Mouse (Mus musculus) liver, adult 2 months (tissue): ENCODE results near the gene Mturn. TPM values are rescaled to one million over a fixed set of nuclear protein-coding genes. Genes with fewer than 3 reads are reported as not detected.
A peak's percentile ranks its signal among the peaks of the same experiment; 100 is the strongest.

Source experiments
- DNase-seq: peaks from one replicate; pipeline ENCODE4 v3.0.0-alpha.2; 2011; ENCODE audit warnings: low read depth, low spot score; ENCODE audit errors: extremely low read depth
- H3K27ac ChIP-seq: fragments of 200-500 bp; replicated peaks from 2 replicates; pipeline ENCODE4 v1.5.1; 2012; ENCODE audit warnings: low read depth, mild to moderate bottlenecking, control low read depth, inconsistent platforms, low read length; ENCODE audit not compliant: insufficient read depth
- H3K27me3 ChIP-seq: fragments of 200-500 bp; 2 replicates; pipeline ENCODE4 v1.6.1; 2012; ENCODE audit warnings: mild to moderate bottlenecking, moderate library complexity, low read length, inconsistent platforms; ENCODE audit not compliant: control insufficient read depth, insufficient read depth
- H3K36me3 ChIP-seq: fragments of 200-500 bp; 2 replicates; pipeline ENCODE4 v1.6.1; 2012; ENCODE audit warnings: low read length, inconsistent platforms; ENCODE audit not compliant: control insufficient read depth, insufficient read depth
- H3K4me1 ChIP-seq: fragments of 200-500 bp; 2 replicates; pipeline ENCODE4 v1.6.1; 2011; ENCODE audit warnings: low read length; ENCODE audit not compliant: control insufficient read depth, insufficient read depth
- H3K4me3 ChIP-seq: fragments of 200-500 bp; 2 replicates; pipeline ENCODE4 v1.5.1; 2011; ENCODE audit warnings: low read depth, mild to moderate bottlenecking, control low read depth, low read length, moderate library complexity; ENCODE audit not compliant: insufficient read depth
- H3K79me2 ChIP-seq: fragments of 200-500 bp; 2 replicates; pipeline ENCODE4 v1.6.1; 2012; ENCODE audit warnings: inconsistent platforms, mild to moderate bottlenecking, low read length, moderate library complexity; ENCODE audit not compliant: control insufficient read depth, insufficient read depth
- H3K9ac ChIP-seq: fragments of 200-500 bp; 2 replicates; pipeline ENCODE4 v1.6.1; 2012; ENCODE audit warnings: low read depth, mild to moderate bottlenecking, control low read depth, inconsistent platforms, low read length
- CTCF ChIP-seq: fragments of 200-500 bp; IDR thresholded peaks from 2 replicates; pipeline ENCODE4 v1.5.1; 2011; ENCODE audit warnings: low read depth, low read length, control low read depth
- POLR2A ChIP-seq: fragments of 200-500 bp; IDR thresholded peaks from 2 replicates; pipeline ENCODE4 v1.6.1; 2011; ENCODE audit warnings: low read length, control low read depth; ENCODE audit not compliant: insufficient read depth; ENCODE audit errors: extremely low read depth
- WGBS: fragments of 180-500 bp; shearing (Covaris S2); methylation state at CpG from one replicate; pipeline ENCODE4 v1.1.7; 2018; 5-methylcytosine and 5-hydroxymethylcytosine counted together
- polyA plus RNA-seq: library from polyadenylated mRNA; depleted of rRNA; stranded (reverse); fragments of >200 nt; gene quantifications from 2 replicates; pipeline ENCODE4 v1.2.3, GENCODE M21; 2012
- total RNA-seq: library from RNA; depleted of rRNA; stranded (reverse); fragments of >200 nt; gene quantifications from 2 replicates; pipeline ENCODE4 v1.2.3, GENCODE M21; 2014

The Mturn gene
- total and polyA plus RNA-seq, 2 experiments, result 0.89 to 1.6 TPM

DNA sequence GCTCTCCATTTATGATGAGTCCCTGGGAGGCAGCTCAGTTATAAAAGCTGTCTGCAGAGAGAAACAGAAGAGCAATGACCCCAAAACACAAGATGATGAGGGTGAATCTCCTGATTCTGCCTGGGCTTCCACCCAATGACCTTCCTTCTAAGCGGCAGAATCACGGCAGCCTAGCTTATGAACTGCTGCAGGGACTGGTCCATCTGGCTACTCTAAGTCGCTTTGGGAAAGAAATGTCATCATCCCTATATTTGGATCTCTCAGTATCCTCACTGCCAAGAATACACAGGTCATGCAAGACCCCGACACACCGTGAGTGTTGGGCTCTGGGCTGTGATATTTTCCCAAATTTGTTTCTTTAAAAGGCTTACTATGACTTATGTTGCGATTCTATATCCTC is 11.6 kb upstream of the Mturn start:
- H3K4me1 ChIP-seq, result no peaks in the 10 kb centered on the region
- H3K27ac ChIP-seq, result no peak overlapping the region
- H3K4me3 ChIP-seq, result no peak overlapping the region
- H3K79me2 ChIP-seq, result no peaks in the 10 kb centered on the region
- TF ChIP-seq CTCF, result no peak
- TF ChIP-seq POLR2A, result no peak
- no peak overlapping the region for H3K9ac ChIP-seq
- WGBS, result 88% methylated on average over 6 of the region's 6 CpGs
- H3K27me3 ChIP-seq, result no peaks in the 10 kb centered on the region
- DNase-seq, result no peak
- no peaks in the 10 kb centered on the region for H3K36me3 ChIP-seq

DNA sequence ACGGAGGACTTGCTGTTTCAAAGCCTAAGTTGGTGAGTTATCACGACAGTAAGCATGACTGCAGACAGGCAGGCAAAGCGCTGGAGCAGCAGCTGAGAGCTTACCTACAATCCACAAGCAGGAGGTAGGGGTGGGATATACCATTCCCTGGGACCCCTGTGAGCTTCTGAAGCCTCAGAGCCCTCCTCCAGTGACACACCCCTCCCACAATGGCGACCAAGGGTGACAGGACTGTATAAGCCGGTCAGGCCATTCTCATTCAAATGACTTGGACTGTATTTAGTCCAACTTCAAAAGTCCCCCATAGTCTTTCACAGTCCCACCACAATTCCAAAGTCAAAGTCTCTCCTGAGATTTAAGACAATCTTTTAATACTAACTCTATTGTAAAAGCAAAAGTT is 8.5 kb upstream of the Mturn start:
- WGBS, result 72% methylated on average over 5 of the region's 5 CpGs

DNA sequence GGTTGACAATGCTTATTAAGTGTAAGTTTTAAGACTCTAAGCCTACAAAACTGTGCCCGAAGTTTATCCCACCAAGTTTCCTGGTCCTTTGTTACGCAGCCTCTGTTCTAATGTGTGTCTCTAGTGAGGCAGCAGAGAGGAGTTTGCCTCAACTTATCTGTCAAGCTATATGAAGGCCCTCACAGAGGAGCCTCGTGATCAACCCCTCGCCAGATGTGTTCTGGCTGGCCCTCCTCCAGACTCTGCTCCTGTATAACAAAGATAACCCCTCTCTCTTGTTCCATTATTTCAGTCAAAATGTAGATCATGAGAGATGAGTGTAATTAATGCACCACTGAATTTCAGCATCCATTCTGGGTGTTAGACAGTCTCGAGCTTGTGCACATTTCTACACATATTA is 1.7 kb upstream of the Mturn start:
- TF ChIP-seq CTCF (no peak), POLR2A (no peak)
- Histone ChIP-seq H3K36me3 (no peaks in the 10 kb centered on the region), H3K4me3 (no peak overlapping the region), H3K27me3 (no peaks in the 10 kb centered on the region), H3K9ac (no peak overlapping the region), H3K27ac (no peak overlapping the region), H3K4me1 (0 out of 2 replicates have a peak, but pooled peaks cover 5% of the 10 kb centered on the region), H3K79me2 (no peaks in the 10 kb centered on the region)
- no peak for DNase-seq
- WGBS, result 82% methylated on average over 5 of the region's 5 CpGs

More for the DNA sequence above, 8.5 kb upstream of the Mturn start:
- Histone ChIP-seq H3K4me1 (no peaks in the 10 kb centered on the region), H3K36me3 (no peaks in the 10 kb centered on the region), H3K9ac (no peak overlapping the region), H3K27ac (no peak overlapping the region), H3K79me2 (no peaks in the 10 kb centered on the region), H3K27me3 (no peaks in the 10 kb centered on the region), H3K4me3 (no peak overlapping the region)
- TF ChIP-seq POLR2A (no peak), CTCF (no peak)
- DNase-seq, result no peak

DNA sequence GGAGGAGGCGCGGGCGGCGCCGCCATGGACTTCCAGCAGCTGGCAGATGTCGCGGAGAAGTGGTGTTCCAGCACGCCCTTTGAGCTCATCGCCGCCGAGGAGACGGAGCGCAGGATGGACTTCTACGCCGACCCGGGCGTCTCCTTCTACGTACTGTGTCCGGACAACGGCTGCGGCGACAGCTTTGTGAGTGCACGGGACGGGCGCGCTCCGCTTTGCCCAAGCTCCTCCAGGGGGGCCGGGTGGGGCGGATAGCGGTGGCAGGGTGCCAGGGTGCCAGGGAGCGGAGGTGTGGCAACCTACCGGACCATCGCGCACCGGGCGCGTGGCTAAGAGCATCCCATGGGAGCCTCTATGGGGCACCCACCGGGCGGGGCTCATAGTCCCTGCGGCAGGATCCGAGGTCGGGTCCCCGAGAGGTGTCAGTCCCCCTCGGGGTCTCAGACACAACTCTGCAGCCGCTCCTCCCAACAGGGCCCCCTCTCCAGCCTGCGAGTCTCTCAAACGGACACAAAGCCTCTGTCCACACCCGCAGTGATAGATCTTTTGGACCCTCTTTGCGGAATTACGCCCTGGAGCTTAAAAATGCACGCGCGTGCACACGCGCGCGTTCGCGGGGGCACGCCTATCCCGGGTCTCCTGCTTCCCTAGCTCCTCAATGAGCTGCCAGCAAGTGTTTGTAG is 463 bp downstream of the Mturn start:
- WGBS, result under 1% methylated on average over 61 of the region's 61 CpGs
- H3K79me2 ChIP-seq, result no peaks in the 10 kb centered on the region
- peak; percentile 69 for DNase-seq
- TF ChIP-seq POLR2A, result 0 out of 2 replicates have a peak, but pooled peaks have one; percentile 42
- TF ChIP-seq CTCF, result no peak
- H3K27me3 ChIP-seq, result no peaks in the 10 kb centered on the region
- peak overlapping the region; percentile 32 for H3K27ac ChIP-seq
- peak overlapping the region; percentile 95 for H3K4me3 ChIP-seq
- peak overlapping the region; percentile 77 for H3K9ac ChIP-seq
- H3K36me3 ChIP-seq, result no peaks in the 10 kb centered on the region
- H3K4me1 ChIP-seq, result 0 out of 2 replicates have a peak, but pooled peaks cover 5% of the 10 kb centered on the region

DNA sequence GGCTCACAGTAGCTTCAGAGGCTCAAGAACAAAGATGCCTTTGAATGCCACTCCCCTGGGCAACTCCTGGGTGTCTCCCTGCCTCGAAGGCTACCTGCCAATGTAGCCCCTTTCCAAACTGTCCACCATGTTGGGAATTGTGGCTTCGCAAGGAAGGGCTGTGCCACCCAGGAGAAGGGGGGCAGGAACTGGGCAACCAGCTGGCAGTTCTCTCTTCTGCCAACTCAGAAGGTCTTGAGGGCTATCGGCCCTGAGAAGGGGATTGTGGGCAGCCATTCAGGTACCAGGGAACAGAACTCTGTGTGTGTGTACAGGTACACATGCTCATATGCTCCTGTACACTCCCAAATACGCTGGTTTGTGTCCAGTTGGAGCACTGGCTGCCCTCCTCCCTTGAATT is 2.7 kb downstream of the Mturn start:
- Histone ChIP-seq H3K79me2 (no peaks in the 10 kb centered on the region), H3K4me1 (0 out of 2 replicates have a peak, but pooled peaks cover 5% of the 10 kb centered on the region), H3K36me3 (no peaks in the 10 kb centered on the region), H3K27ac (no peak overlapping the region), H3K27me3 (no peaks in the 10 kb centered on the region), H3K9ac (no peak overlapping the region), H3K4me3 (no peak overlapping the region)
- 93% methylated on average over 4 of the region's 4 CpGs for WGBS
- no peak for TF ChIP-seq CTCF
- TF ChIP-seq POLR2A, result no peak
- DNase-seq, result no peak

DNA sequence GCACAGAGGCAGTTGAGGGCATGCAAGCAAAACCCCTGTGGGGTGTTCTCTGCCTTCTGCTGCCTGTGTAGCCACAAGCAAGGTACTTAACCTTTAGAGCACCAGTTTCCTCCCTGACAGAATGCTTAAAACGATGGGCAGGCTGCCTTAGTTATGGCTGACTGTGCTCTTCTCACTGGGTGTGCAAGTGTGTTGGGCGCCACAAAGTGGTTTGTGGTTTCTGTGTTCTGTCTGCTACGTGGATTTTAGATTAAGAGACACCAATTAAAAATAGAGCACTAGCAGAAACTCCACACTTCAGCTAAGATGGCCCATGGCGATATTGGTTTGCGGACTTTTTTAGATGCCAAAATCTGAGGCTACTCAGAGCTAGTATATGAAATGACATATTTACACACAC is 3.7 kb downstream of the Mturn start:
- H3K36me3 ChIP-seq, result no peaks in the 10 kb centered on the region
- no peak for DNase-seq
- no peaks in the 10 kb centered on the region for H3K27me3 ChIP-seq
- no peak overlapping the region for H3K4me3 ChIP-seq
- H3K9ac ChIP-seq, result no peak overlapping the region
- TF ChIP-seq POLR2A (no peak), CTCF (no peak)
- no peaks in the 10 kb centered on the region for H3K79me2 ChIP-seq
- no peak overlapping the region for H3K27ac ChIP-seq
- WGBS, result 86% methylated on average over 5 of the region's 5 CpGs
- H3K4me1 ChIP-seq, result 0 out of 2 replicates have a peak, but pooled peaks cover 5% of the 10 kb centered on the region
